Mouse (Mus musculus): ENCODE measurements around the gene Cpsf4l.

Gene Cpsf4l

GRCm38 (mm10) chr11:113709731-113710256 is at the start of gene Cpsf4l:
Cpsf4l (minus strand) TSS chr11:113710017.
- peak in 1 of 2 experiments; percentile 33 for DNase-seq

GRCm38 (mm10) chr11:113758851-113759250 is 49.0 kb upstream of the Cpsf4l start:
- no peak for DNase-seq

- DNase-seq: no peak
These were observed 46.8 kb upstream of the Cpsf4l start for GRCm38 (mm10) chr11:113756578-113756977.

GRCm38 (mm10) chr11:113755878-113756277 is 46.1 kb upstream of the Cpsf4l start:
- DNase-seq: no peak

- no peak for DNase-seq
These were observed 45.0 kb upstream of the Cpsf4l start for GRCm38 (mm10) chr11:113754845-113755244.

GRCm38 (mm10) chr11:113752685-113753430 is 43.0 kb upstream of the Cpsf4l start:
- DNase-seq: no peak

- peak in 1 of 2 experiments; percentile 10 for DNase-seq
These were observed 42.4 kb upstream of the Cpsf4l start for GRCm38 (mm10) chr11:113752158-113752661.

- DNase-seq: peak; percentile 88 to 90
These were observed 41.8 kb upstream of the Cpsf4l start, which contains the start of gene Cdc42ep4 for GRCm38 (mm10) chr11:113751484-113752084. Cdc42ep4 (minus strand) TSS chr11:113751881.

GRCm38 (mm10) chr11:113750571-113751483 is 41.0 kb upstream of the Cpsf4l start:
- DNase-seq: peak; percentile 77 to 85

- peak; percentile 42 to 56 for DNase-seq
These were observed 40.0 kb upstream of the Cpsf4l start for GRCm38 (mm10) chr11:113749749-113750351.

GRCm38 (mm10) chr11:113748797-113749521 is 39.1 kb upstream of the Cpsf4l start:
- DNase-seq: peak; percentile 55 to 60

GRCm38 (mm10) chr11:113747725-113748380 is 38.0 kb upstream of the Cpsf4l start:
- no peak for DNase-seq

- DNase-seq: peak; percentile 66 to 82
These were observed 37.2 kb upstream of the Cpsf4l start for GRCm38 (mm10) chr11:113747056-113747455.

GRCm38 (mm10) chr11:113745961-113746360 is 36.1 kb upstream of the Cpsf4l start:
- no peak for DNase-seq

- DNase-seq: no peak
These were observed 33.2 kb upstream of the Cpsf4l start for GRCm38 (mm10) chr11:113742998-113743397.

- DNase-seq: peak; percentile 60 to 65
These were observed 30.3 kb upstream of the Cpsf4l start for GRCm38 (mm10) chr11:113740100-113740499.

- DNase-seq: peak; percentile 88
These were observed 29.4 kb upstream of the Cpsf4l start for GRCm38 (mm10) chr11:113739213-113739612.

- no peak for DNase-seq
These were observed 28.1 kb upstream of the Cpsf4l start for GRCm38 (mm10) chr11:113737912-113738311.

GRCm38 (mm10) chr11:113737553-113737854 is 27.7 kb upstream of the Cpsf4l start:
- DNase-seq: no peak

GRCm38 (mm10) chr11:113736848-113737552 is 27.2 kb upstream of the Cpsf4l start:
- DNase-seq: no peak

Data from kidney, postnatal 36 days (tissue).